Mouse (Mus musculus) bone marrow macrophage, adult 2 months (primary cell): ENCODE measurements around the gene Pak3. TPM values are rescaled to one million over a fixed set of nuclear protein-coding genes. Genes with fewer than 3 reads are reported as not detected.

Experiments used
- H3K27ac ChIP-seq: 2 replicates; pipeline ENCODE4 v1.5.1; 2012; ENCODE audit warnings: low read depth, low read length; ENCODE audit not compliant: insufficient read depth
- H3K4me1 ChIP-seq: 2 replicates; pipeline ENCODE4 v1.6.1; 2012; ENCODE audit warnings: low read length; ENCODE audit not compliant: control insufficient read depth, insufficient read depth
- H3K4me3 ChIP-seq: 2 replicates; pipeline ENCODE4 v1.5.1; 2012; ENCODE audit warnings: mild to moderate bottlenecking, low read length, moderate library complexity; ENCODE audit not compliant: insufficient read depth
- CTCF ChIP-seq: IDR thresholded peaks from 2 replicates; pipeline ENCODE4 v1.5.1; 2012; ENCODE audit warnings: low read depth, mild to moderate bottlenecking, low read length, moderate library complexity
- POLR2A ChIP-seq: IDR thresholded peaks from 2 replicates; pipeline ENCODE4 v1.6.1; 2012; ENCODE audit warnings: mild to moderate bottlenecking, low read depth, low read length, borderline replicate concordance
- polyA plus RNA-seq: library from polyadenylated mRNA; stranded (reverse); fragments of >200 nt; gene quantifications from 2 replicates; pipeline ENCODE4 v1.2.4, GENCODE M21; 2012; ENCODE audit not compliant: missing spikeins, insufficient read depth, insufficient read length

Gene Pak3
- polyA plus RNA-seq, 1 experiment, result not detected

DNA sequence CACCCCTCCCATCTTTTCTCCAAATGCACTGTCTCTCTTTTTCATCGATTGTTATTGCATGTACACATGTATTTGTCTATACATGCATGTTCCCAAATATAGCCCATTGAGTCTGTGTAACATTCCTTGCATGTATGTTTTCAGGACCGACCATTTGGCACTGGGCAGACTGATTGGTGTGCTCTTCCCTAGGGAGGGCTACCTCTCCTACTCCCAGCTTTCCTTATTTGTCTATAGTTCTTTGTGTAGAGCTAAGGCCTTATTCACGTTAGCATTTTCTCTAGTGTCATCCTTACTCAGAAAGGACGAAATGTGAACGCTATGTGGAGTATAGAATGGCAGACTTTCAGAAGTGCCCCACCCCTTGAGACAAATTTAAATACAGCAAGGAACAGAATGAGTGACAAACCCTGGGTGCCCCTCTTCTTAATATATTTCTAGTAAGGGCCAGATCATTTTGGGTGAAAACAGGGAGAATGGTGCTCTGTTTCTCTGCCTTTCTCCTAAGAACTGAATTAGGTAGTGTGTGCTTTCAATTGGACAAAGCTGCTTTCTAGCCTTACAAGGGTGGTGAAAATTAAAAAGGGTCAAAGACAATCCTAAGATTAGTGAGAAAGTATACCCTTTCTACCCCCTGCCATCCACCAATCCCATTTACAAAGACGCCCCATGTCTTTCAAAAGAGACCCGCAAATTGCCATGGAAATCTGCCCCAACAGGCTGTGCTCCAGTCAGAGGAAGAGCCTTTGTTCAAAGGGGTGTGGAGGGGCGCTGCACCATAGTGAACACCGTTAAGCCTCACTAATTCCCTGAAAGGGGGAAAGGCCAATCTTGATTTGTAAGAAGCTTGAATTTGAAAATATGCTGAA, 136.2 kb downstream of the Pak3 start:
- no peak overlapping the region for H3K4me3 ChIP-seq
- TF ChIP-seq CTCF (no peak), POLR2A (no peak)
- H3K27ac ChIP-seq, result no peak overlapping the region

DNA sequence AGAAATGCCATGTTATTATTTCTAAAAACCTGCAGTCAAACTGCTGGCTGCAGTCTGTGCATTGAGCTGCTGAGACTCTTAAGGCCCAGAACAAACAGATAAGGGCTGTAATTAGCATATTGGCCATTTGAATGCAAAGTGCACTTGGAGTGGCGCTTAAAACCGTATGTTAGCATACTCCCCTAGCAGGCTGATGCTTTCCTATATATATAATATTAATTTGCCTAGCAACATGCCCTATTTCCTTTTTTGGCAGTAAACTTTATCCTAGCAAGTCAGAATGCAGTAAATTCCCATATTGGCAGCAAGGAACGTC, 136.7 kb downstream of the Pak3 start:
- no peak overlapping the region for H3K27ac ChIP-seq
- TF ChIP-seq CTCF (no peak), POLR2A (no peak)
- no peaks in the 10 kb centered on the region for H3K4me1 ChIP-seq
- H3K4me3 ChIP-seq, result no peak overlapping the region

More for the DNA sequence above, 136.2 kb downstream of the Pak3 start:
- no peaks in the 10 kb centered on the region for H3K4me1 ChIP-seq

DNA sequence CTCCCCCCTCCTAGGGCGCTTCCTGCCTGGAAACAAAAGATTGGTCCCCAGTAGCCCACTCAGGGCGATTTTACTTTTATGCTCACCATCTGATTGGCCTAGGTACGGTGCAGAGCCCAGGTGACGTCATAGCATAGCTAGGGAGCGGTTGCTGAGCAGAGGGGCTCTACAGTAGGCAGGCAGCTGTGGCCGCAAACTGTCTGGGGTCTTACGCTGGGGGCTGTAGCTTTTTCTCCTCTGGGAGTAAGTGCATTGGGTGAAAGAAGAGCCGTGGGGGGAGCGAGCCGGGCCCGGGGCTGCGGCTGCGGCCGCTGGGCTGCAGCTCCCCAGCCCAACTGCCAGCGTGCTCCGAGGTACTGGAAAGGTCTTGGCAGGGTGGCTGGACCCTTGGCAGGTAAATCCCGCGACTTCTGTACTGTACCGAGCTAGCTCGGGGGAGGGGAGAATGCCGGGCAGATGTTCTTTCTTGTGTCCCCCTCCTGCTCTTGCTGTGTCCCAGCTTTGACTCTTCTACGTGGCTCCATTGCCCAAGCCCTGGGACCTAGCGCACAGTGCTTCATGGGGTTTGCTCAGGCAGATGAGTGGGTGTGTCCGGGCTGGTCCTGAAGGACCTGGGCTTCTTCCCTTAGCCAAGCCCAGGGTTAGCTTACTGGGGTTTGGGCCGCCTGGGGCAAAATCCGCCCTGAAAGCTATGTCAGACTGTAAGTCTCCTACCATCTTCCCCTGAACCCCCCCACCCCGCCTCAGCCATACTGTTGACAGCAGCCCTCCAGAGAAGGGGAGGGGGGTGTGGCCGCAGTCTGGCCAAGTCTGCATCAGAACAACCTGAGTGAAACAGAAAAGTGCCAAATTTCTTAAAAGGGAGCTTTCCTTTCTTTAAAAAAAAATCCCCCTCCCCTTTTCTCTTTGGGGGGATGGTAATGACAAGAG, 146.1 kb downstream of the Pak3 start:
- TF ChIP-seq CTCF (no peak), POLR2A (no peak)
- no peak overlapping the region for H3K27ac ChIP-seq
- no peak overlapping the region for H3K4me3 ChIP-seq
- no peaks in the 10 kb centered on the region for H3K4me1 ChIP-seq

DNA sequence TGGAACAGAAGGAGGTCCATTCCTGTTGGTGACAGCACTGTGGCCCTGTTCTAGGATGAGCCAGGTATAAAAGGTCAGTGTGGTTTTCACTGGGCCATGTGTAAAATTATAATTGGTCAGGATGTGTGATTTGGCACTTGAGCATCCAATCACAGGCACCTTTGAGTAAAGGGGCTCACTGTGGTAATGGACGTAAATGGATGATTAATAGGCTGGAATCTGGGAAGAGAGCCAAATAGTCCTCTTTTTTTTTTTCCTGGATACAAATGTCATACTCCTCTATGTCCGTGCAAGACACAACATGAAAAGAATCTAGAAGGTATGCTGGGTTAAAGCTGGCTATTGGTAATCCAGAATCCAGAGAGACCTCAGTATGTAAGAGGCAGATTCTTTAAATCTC, 147.4 kb downstream of the Pak3 start:
- Histone ChIP-seq H3K4me3 (no peak overlapping the region), H3K4me1 (no peaks in the 10 kb centered on the region), H3K27ac (no peak overlapping the region)
- TF ChIP-seq POLR2A (no peak), CTCF (no peak)

DNA sequence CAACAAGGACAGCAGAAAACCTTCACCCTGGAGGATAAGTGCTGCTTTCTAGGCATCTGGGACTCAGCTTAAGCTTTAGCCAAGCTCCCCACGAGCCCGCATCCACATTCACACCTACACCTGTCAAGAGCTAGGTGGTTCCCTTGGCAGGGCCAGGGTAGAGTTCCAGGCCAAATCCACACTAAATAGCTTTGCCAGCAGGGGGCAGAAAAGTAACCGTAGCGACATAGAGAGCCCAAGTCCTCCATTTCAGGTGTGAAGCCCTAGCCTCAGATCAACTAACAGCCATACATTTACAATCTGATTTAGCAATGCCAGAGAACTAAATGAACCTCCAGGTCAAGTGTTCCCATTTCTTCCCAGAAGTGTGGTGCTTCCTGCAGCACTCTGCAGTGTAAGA, 148.6 kb downstream of the Pak3 start:
- no peak for TF ChIP-seq POLR2A
- no peak for TF ChIP-seq CTCF
- Histone ChIP-seq H3K27ac (no peak overlapping the region), H3K4me1 (no peaks in the 10 kb centered on the region), H3K4me3 (no peak overlapping the region)

DNA sequence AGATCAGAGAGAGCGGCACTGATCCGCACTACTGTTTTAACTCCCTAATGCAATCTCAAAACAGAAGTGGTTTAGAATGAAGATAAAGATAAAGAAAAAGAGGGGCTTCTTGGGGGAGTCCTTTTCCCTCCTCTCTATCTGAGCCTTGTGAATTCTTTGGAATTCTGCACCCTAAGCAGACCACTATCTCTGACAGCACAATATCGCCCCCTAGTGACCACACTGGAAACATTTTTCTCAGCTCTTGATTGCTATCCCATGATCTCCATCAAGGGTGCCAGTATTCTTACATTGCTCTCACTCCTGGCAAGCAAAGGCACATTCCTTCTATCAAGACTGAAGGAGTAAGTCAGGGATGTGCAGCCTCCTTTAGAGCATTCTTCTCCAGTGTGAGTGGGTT, 149.9 kb downstream of the Pak3 start:
- no peak overlapping the region for H3K4me3 ChIP-seq
- H3K27ac ChIP-seq, result no peak overlapping the region
- no peak for TF ChIP-seq CTCF
- no peak for TF ChIP-seq POLR2A
- no peaks in the 10 kb centered on the region for H3K4me1 ChIP-seq

DNA sequence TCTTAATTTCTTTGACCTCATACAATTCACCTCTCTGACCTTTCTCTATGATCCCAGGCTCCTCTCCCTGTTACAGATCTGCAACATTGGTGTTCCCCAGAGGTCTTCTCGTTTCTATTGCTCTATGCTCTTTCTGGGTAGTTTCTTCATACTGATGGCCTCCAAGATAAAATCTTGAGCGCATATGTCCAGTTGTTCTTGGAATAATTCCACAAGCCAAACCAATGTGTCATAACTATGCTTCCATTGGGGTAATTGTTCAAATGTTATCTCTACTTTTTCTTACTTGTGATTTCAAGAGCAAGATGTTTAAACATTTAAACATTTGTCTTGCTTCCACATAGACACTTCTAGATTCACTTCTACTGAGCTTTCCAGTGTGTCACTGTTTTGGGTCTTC, 160.2 kb downstream of the Pak3 start:
- Histone ChIP-seq H3K4me1 (no peaks in the 10 kb centered on the region), H3K4me3 (no peak overlapping the region), H3K27ac (no peak overlapping the region)
- no peak for TF ChIP-seq POLR2A
- TF ChIP-seq CTCF, result no peak

DNA sequence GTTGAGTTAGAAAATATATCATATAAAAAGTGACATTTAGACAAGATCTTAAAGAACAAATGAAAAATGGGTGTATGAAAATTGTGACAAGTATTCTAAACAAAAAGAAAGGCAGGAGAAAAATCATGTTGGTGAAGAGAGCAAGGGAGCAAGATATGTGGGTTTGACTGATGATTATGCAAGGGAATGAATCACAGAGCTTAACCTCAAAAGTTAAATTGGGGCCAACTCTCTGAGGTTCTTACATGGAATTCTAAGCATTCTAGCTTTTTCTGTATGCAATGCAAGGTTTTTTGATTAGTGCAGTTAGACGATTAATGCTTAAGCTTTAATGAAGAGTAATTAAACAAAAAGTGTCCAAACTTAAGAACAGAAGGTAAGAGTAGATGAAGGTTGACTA, 203.9 kb downstream of the Pak3 start:
- TF ChIP-seq POLR2A (no peak), CTCF (no peak)
- no peaks in the 10 kb centered on the region for H3K4me1 ChIP-seq
- no peak overlapping the region for H3K4me3 ChIP-seq
- no peak overlapping the region for H3K27ac ChIP-seq

DNA sequence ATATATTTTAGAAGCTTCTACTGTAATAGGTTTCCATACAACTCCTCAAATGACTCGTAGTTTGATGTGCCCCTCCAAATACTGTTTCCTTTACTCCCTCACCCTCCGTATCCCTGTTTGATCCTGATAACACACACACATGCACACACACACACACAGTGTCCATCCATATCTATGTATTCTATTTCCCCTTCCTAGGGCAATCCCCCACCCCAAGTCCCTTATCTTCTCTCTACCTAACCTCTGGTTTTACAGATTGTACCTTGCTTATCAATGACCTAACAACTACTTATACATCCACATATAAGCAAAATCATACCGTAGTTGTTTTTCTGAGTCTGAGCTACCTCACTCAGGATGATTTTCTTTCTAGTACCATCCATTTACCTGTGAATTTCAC, 207.0 kb downstream of the Pak3 start:
- no peaks in the 10 kb centered on the region for H3K4me1 ChIP-seq
- TF ChIP-seq CTCF, result no peak
- TF ChIP-seq POLR2A, result no peak
- no peak overlapping the region for H3K27ac ChIP-seq
- no peak overlapping the region for H3K4me3 ChIP-seq

DNA sequence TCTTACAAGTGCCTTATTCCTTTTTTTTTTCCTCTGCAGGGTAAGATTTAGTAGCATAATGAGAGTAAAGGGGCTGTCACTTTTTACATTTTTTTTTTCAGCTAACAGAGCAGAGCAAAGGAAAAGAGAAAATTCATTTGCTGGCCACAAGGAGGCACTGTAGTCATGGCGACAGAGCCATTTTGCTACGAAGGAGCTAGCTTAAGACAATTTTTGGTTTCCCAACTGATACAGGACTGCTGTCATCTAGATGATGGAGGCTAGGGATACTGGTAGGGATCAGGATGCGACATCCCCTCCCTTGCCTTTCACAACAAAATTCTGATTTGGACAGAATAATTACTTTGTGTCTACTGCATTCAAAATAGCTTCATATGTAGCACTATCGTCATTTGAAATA, 217.6 kb downstream of the Pak3 start:
- Histone ChIP-seq H3K27ac (no peak overlapping the region), H3K4me1 (no peaks in the 10 kb centered on the region), H3K4me3 (no peak overlapping the region)
- TF ChIP-seq POLR2A (no peak), CTCF (no peak)
